Mouse (Mus musculus): Measurements from ENCODE around the gene Rtn1.

Rtn1 gene

GRCm38 (mm10) chr12:72227731-72228130 is 181.1 kb downstream of the Rtn1 start:
- DNase-seq, result no peak

GRCm38 (mm10) chr12:72225371-72225770 is 183.5 kb downstream of the Rtn1 start:
- no peak for DNase-seq

- DNase-seq, result no peak
Measured at GRCm38 (mm10) chr12:72223557-72224102, 185.2 kb downstream of the Rtn1 start.

GRCm38 (mm10) chr12:72213554-72213953 is 195.3 kb downstream of the Rtn1 start:
- DNase-seq, result no peak

GRCm38 (mm10) chr12:72200828-72201227 is 208.0 kb downstream of the Rtn1 start:
- DNase-seq, result no peak

- peak; percentile 5 for DNase-seq
Measured at GRCm38 (mm10) chr12:72197925-72198486, 210.8 kb downstream of the Rtn1 start.

- DNase-seq, result no peak
Measured at GRCm38 (mm10) chr12:72197434-72197833, 211.4 kb downstream of the Rtn1 start.

- no peak for DNase-seq
Measured at GRCm38 (mm10) chr12:72184929-72185328, 223.9 kb downstream of the Rtn1 start, which contains the start of gene Ccdc175. Ccdc175 (minus strand) TSS chr12:72185029.

GRCm38 (mm10) chr12:72179561-72179960 is 229.3 kb downstream of the Rtn1 start:
- DNase-seq, result no peak

- DNase-seq, result no peak
Measured at GRCm38 (mm10) chr12:72178322-72178721, 230.5 kb downstream of the Rtn1 start.
